Mouse (Mus musculus): ENCODE data around the gene Ccdc85c. TPM values are rescaled to one million over a fixed set of nuclear protein-coding genes. Genes with fewer than 3 reads are reported as not detected.

Ccdc85c gene
- polyA plus RNA-seq, 1 experiment from 2014 or later: 7.0 TPM

DNA sequence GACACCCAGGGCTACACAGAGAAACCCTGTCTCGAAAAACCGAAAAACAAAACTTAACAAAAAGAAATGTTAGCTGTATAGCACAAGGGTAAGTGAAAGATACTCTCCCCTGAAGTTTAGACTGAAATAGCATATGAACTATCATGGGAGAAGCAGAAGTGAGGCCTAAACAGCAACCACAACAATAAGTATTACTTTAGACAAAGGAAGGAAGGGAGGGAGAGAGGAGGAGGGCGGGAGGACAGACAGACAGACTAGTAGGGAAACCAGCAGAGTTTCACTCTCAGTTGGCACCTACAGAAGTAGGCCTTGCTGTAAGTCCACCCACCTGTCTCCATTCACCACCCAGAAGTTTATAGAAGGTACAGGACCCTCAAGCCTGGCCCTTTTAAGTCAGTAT is 104.8 kb downstream of the Ccdc85c start:
- DNase-seq (ENCODE audit: low spot score) (no peak), ATAC-seq (ENCODE audit: low FRiP score, low TSS enrichment) (no peak)
- 92% methylated on average over 3 of the region's 3 CpGs for WGBS
- no peak overlapping the region for H3K4me3 ChIP-seq (ENCODE audit: low read depth, low read length)
- H3K9ac ChIP-seq (ENCODE audit: low read length): no peak overlapping the region
- no peaks in the 10 kb centered on the region for H3K9me3 ChIP-seq (ENCODE audit: control insufficient read depth, low read length)
- no peaks in the 10 kb centered on the region for H3K27me3 ChIP-seq (ENCODE audit: control insufficient read depth, insufficient read depth, low read length)
- no peak for TF ChIP-seq CTCF (IDR thresholded peaks at IDR 0.05; ENCODE audit: low read depth)
- TF ChIP-seq EP300 (optimal IDR thresholded peaks at IDR 0.05): no peak
- no peaks in the 10 kb centered on the region for H3K36me3 ChIP-seq (ENCODE audit: control insufficient read depth, insufficient read depth, low read length)
- no peaks in the 10 kb centered on the region for H3K4me1 ChIP-seq (replicated peaks; ENCODE audit: control insufficient read depth, insufficient read depth)
- no peak overlapping the region for H3K4me2 ChIP-seq (replicated peaks; ENCODE audit: low read depth)
- H3K27ac ChIP-seq (replicated peaks): no peak overlapping the region

DNA sequence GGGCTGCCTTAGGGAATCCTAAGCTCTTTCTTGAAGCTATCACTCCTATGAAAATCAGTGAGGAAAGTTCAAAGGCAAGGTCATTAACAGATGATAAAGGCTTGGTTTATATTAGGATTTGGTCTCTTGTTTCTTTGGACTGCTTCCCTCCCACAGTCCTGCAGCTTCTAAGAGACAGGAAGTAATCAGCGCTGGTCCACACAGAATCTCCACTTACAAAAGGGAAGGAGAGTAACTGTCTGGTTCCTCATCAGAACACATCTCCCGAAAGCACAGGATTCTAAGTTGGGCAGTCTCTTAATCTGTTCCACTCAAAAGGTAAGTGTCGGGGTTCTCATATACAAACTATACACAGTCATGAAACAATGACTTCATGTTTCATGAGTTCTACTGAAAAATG is 106.3 kb downstream of the Ccdc85c start:
- TF ChIP-seq EP300 (optimal IDR thresholded peaks at IDR 0.05) (no peak), CTCF (IDR thresholded peaks at IDR 0.05; ENCODE audit: low read depth) (no peak)
- H3K27ac ChIP-seq (replicated peaks): no peak overlapping the region
- H3K4me3 ChIP-seq (ENCODE audit: low read depth, low read length): no peak overlapping the region
- no peaks in the 10 kb centered on the region for H3K27me3 ChIP-seq (ENCODE audit: control insufficient read depth, insufficient read depth, low read length)
- H3K4me1 ChIP-seq (replicated peaks; ENCODE audit: control insufficient read depth, insufficient read depth): no peaks in the 10 kb centered on the region
- no peaks in the 10 kb centered on the region for H3K9me3 ChIP-seq (ENCODE audit: control insufficient read depth, low read length)
- H3K4me2 ChIP-seq (replicated peaks; ENCODE audit: low read depth): no peak overlapping the region
- H3K36me3 ChIP-seq (ENCODE audit: control insufficient read depth, insufficient read depth, low read length): no peaks in the 10 kb centered on the region
- ATAC-seq (ENCODE audit: low FRiP score, low TSS enrichment): no peak
- 58% methylated on average over 3 of the region's 3 CpGs for WGBS
- DNase-seq (ENCODE audit: low spot score): no peak
- H3K9ac ChIP-seq (ENCODE audit: low read length): no peak overlapping the region

DNA sequence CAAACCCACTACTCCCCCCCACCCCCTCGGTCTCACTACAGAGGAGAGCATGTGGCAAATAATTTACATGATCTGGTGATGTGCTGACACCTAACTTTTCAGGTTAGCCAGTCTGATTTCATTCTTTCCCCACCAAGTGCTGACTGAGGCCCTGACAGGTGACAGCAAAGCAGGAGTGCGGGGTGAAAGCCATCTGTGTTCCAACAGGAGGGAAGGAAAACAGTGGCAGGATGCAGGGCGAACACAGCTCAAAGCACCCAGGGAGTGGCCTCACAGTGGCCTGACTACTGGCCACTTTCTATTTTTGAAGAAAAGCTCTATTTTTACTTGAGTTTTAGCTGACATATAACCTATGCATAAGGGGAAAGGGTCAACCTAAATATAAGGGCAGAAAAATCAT is 111.5 kb downstream of the Ccdc85c start:
- H3K4me1 ChIP-seq (replicated peaks; ENCODE audit: control insufficient read depth, insufficient read depth): no peaks in the 10 kb centered on the region
- H3K9me3 ChIP-seq (ENCODE audit: control insufficient read depth, low read length): no peaks in the 10 kb centered on the region
- 86% methylated on average over 3 of the region's 3 CpGs for WGBS
- H3K4me3 ChIP-seq (ENCODE audit: low read depth, low read length): no peak overlapping the region
- DNase-seq (ENCODE audit: low spot score) (no peak), ATAC-seq (ENCODE audit: low FRiP score, low TSS enrichment) (no peak)
- no peak for TF ChIP-seq CTCF (IDR thresholded peaks at IDR 0.05; ENCODE audit: low read depth)
- no peak for TF ChIP-seq EP300 (optimal IDR thresholded peaks at IDR 0.05)
- no peak overlapping the region for H3K9ac ChIP-seq (ENCODE audit: low read length)
- no peak overlapping the region for H3K27ac ChIP-seq (replicated peaks)
- H3K27me3 ChIP-seq (ENCODE audit: control insufficient read depth, insufficient read depth, low read length): no peaks in the 10 kb centered on the region
- no peak overlapping the region for H3K4me2 ChIP-seq (replicated peaks; ENCODE audit: low read depth)
- peaks cover 9% of the 10 kb centered on the region; the same call in 1 of the 2 replicates for H3K36me3 ChIP-seq (ENCODE audit: control insufficient read depth, insufficient read depth, low read length)

- Histone ChIP-seq H3K4me2 (replicated peaks; ENCODE audit: low read depth) (no peak overlapping the region), H3K36me3 (ENCODE audit: control insufficient read depth, insufficient read depth, low read length) (peaks cover 9% of the 10 kb centered on the region; the same call in 1 of the 2 replicates), H3K9me3 (ENCODE audit: control insufficient read depth, low read length) (no peaks in the 10 kb centered on the region), H3K27ac (replicated peaks) (no peak overlapping the region), H3K4me3 (ENCODE audit: low read depth, low read length) (no peak overlapping the region), H3K4me1 (replicated peaks; ENCODE audit: control insufficient read depth, insufficient read depth) (no peaks in the 10 kb centered on the region), H3K9ac (ENCODE audit: low read length) (no peak overlapping the region), H3K27me3 (ENCODE audit: control insufficient read depth, insufficient read depth, low read length) (no peaks in the 10 kb centered on the region)
- 77% methylated on average over 1 of the region's 1 CpGs for WGBS
- ATAC-seq (ENCODE audit: low FRiP score, low TSS enrichment) (no peak), DNase-seq (ENCODE audit: low spot score) (no peak)
- no peak for TF ChIP-seq EP300 (optimal IDR thresholded peaks at IDR 0.05)
- TF ChIP-seq CTCF (IDR thresholded peaks at IDR 0.05; ENCODE audit: low read depth): peak; percentile 67
Observed at GRCm38 (mm10) chr12:108162036-108162435, 113.2 kb downstream of the Ccdc85c start.

- H3K27me3 ChIP-seq (ENCODE audit: control insufficient read depth, insufficient read depth, low read length): no peaks in the 10 kb centered on the region
- no peaks in the 10 kb centered on the region for H3K4me1 ChIP-seq (replicated peaks; ENCODE audit: control insufficient read depth, insufficient read depth)
- no peak overlapping the region for H3K27ac ChIP-seq (replicated peaks)
- peaks cover 9% of the 10 kb centered on the region; the same call in 1 of the 2 replicates for H3K36me3 ChIP-seq (ENCODE audit: control insufficient read depth, insufficient read depth, low read length)
- H3K9me3 ChIP-seq (ENCODE audit: control insufficient read depth, low read length): no peaks in the 10 kb centered on the region
- H3K4me3 ChIP-seq (ENCODE audit: low read depth, low read length): no peak overlapping the region
- H3K9ac ChIP-seq (ENCODE audit: low read length): no peak overlapping the region
- ATAC-seq (ENCODE audit: low FRiP score, low TSS enrichment) (no peak), DNase-seq (ENCODE audit: low spot score) (no peak)
- no peak overlapping the region for H3K4me2 ChIP-seq (replicated peaks; ENCODE audit: low read depth)
- TF ChIP-seq EP300 (optimal IDR thresholded peaks at IDR 0.05) (no peak), CTCF (IDR thresholded peaks at IDR 0.05; ENCODE audit: low read depth) (no peak)
Observed at GRCm38 (mm10) chr12:108159863-108160262, 115.4 kb downstream of the Ccdc85c start.

Other genes with a start within 250 kb of the Ccdc85c start
- 54.5 and 56.2 TPM in 2 replicates for gene Setd3, start 96.1 kb downstream of the Ccdc85c start, polyA plus RNA-seq (2015; fragmentation: Nextera tagmentation; extraction: Ambion mirVana)
- gene Ccnk, start 95.8 kb downstream of the Ccdc85c start, polyA plus RNA-seq (2015; fragmentation: Nextera tagmentation; extraction: Ambion mirVana): 1.6 TPM in 2 replicates
- gene Hhipl1, start 30.8 kb upstream of the Ccdc85c start, polyA plus RNA-seq (2015; fragmentation: Nextera tagmentation; extraction: Ambion mirVana): 0.23 and 0.24 TPM in 2 replicates
- 1.3 and 2.1 TPM in 2 replicates for gene Cyp46a1, start 59.0 kb upstream of the Ccdc85c start, polyA plus RNA-seq (2015; fragmentation: Nextera tagmentation; extraction: Ambion mirVana)
- gene Eml1, start 95.5 kb upstream of the Ccdc85c start, polyA plus RNA-seq (2015; fragmentation: Nextera tagmentation; extraction: Ambion mirVana): 53.8 and 54.6 TPM in 2 replicates

Measured in stomach, postnatal 0 days (tissue).